23 mouse cellular contexts compared by ENCODE assay signal in the genomic region with DNA sequence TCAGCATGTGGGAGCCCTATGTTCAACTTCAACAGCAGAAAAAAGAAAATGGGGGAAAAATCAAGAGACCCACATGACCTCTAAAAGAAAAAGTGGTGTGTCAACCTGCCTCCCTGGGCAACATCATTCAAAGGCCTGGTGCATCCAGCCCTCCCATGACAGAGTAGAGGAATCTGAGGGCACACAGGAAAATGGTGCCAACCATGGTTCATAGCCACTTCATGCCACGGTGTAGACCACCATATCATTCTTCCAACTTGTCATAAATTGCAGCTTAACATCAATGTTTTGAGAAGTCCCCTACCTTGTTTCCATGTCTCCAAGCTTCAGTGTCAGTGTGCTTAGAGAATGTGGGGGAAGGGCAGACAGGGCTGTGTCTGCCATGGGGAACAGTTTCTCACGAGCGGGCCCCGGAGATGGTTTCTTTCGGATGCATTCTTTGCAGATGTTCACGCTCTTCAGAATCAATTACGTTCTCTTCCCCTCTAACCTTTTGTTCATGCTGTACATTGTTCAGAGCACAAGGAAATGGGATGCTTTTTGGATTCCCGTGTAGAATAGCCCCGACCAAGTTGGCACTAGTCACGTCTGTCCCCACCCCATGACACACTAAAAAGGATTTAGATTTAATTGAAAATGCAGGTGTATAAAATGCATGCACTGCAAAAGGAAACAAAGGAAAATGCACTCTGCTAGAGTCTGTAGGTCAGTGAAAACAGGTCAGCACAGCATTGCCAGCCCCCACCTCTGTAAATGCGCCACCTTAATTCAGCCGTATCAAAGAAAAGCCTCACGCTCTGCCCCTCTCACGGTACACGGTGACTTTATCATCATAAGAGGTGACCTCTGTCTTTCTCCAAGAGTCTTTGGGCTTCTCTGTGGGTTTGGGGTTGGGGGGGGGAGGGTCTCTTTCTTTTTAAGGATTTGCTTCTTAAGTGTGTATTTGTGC. TPM values are rescaled to one million over a fixed set of nuclear protein-coding genes. Genes with fewer than 3 reads are reported as not detected.
DNase-seq lines count a peak whose midpoint lies in the region; ATAC-seq and TF ChIP-seq lines count a peak whose summit lies in the region.
"Had no signal": no experiment of that assay in that cellular context is flagged by ENCODE, and none has a peak within 500 bp of the region (broad histone marks: within the 10 kb centered on the region; RNA-seq: fewer than 3 reads in every experiment).

No protein-coding gene starts in this region.

- ATAC-seq in embryonic facial prominence, embryonic 11.5 days (replicated peaks; ENCODE audit: insufficient number of reproducible peaks, low FRiP score, low TSS enrichment, low read depth) = 0 out of 2 replicates have a peak, but pooled peaks have one; percentile 41
- ATAC-seq in hindbrain, embryonic 12.5 days (ENCODE audit: low FRiP score) = peak; percentile 42; the same call in 1 of the 2 replicates
- ATAC-seq in midbrain, embryonic 11.5 days (ENCODE audit: low FRiP score) = peak; percentile 88
- 0 out of 2 replicates have a peak, but pooled peaks have one; percentile 21 for ATAC-seq in midbrain, postnatal 0 days (ENCODE audit: low FRiP score)
- ATAC-seq in erythroid progenitor cell, adult 5-6 weeks (replicated peaks; ENCODE audit: low FRiP score, poor library complexity, severe bottlenecking) = no peak
- ATAC-seq: forebrain, embryonic 16.5 days had no signal

- no peaks in the 10 kb centered on the region for H3K27me3 ChIP-seq in embryonic facial prominence, embryonic 11.5 days (ENCODE audit: control insufficient read depth, insufficient read depth, low read length)
- H3K27me3 ChIP-seq in embryonic facial prominence, embryonic 10.5 days (replicated peaks; ENCODE audit: low read depth, poor library complexity, severe bottlenecking) = no peaks in the 10 kb centered on the region
- no peaks in the 10 kb centered on the region for H3K27me3 ChIP-seq in hindbrain, embryonic 12.5 days
- no peaks in the 10 kb centered on the region for H3K27me3 ChIP-seq in midbrain, embryonic 11.5 days (ENCODE audit: control insufficient read depth, insufficient read depth, low read length)
- H3K27me3 ChIP-seq in midbrain, postnatal 0 days (ENCODE audit: insufficient read depth, low read length) = no peaks in the 10 kb centered on the region
- H3K27me3 ChIP-seq: embryonic facial prominence, embryonic 13.5 days; limb, embryonic 15.5 days had no signal

- no peak overlapping the region for H3K4me3 ChIP-seq in embryonic facial prominence, embryonic 11.5 days (ENCODE audit: low read depth, low read length)
- H3K4me3 ChIP-seq in embryonic facial prominence, embryonic 10.5 days = no peak overlapping the region
- no peak overlapping the region for H3K4me3 ChIP-seq in hindbrain, embryonic 12.5 days
- H3K4me3 ChIP-seq in midbrain, embryonic 11.5 days (ENCODE audit: low read depth, low read length) = no peak overlapping the region
- H3K4me3 ChIP-seq in midbrain, postnatal 0 days (ENCODE audit: low read depth, low read length) = no peak overlapping the region
- H3K4me3 ChIP-seq: embryonic facial prominence, embryonic 13.5 days; heart, adult 2 months; left cerebral cortex, adult 2 months; limb, embryonic 15.5 days had no signal

- H3K36me3 ChIP-seq in embryonic facial prominence, embryonic 11.5 days (replicated peaks; ENCODE audit: control insufficient read depth, insufficient read depth, low read depth, low read length) = no peaks in the 10 kb centered on the region
- H3K36me3 ChIP-seq in embryonic facial prominence, embryonic 10.5 days (replicated peaks) = peaks cover 75% of the 10 kb centered on the region
- H3K36me3 ChIP-seq in hindbrain, embryonic 12.5 days = peaks cover 42% of the 10 kb centered on the region
- H3K36me3 ChIP-seq in midbrain, embryonic 11.5 days (ENCODE audit: control insufficient read depth, insufficient read depth, low read length) = peaks cover 7% of the 10 kb centered on the region; the same call in 1 of the 2 replicates
- peaks cover 25% of the 10 kb centered on the region for H3K36me3 ChIP-seq in midbrain, postnatal 0 days (ENCODE audit: insufficient read depth, low read length)

- no peak for TF ChIP-seq CTCF in midbrain, postnatal 0 days (IDR thresholded peaks at IDR 0.05)

- H3K4me1 ChIP-seq in embryonic facial prominence, embryonic 11.5 days (ENCODE audit: control insufficient read depth, insufficient read depth, low read length) = no peaks in the 10 kb centered on the region
- peaks cover 6% of the 10 kb centered on the region for H3K4me1 ChIP-seq in embryonic facial prominence, embryonic 10.5 days
- peaks cover 8% of the 10 kb centered on the region; the same call in 1 of the 2 replicates for H3K4me1 ChIP-seq in hindbrain, embryonic 12.5 days
- peaks cover 11% of the 10 kb centered on the region for H3K4me1 ChIP-seq in midbrain, embryonic 11.5 days (ENCODE audit: control insufficient read depth, insufficient read depth, low read length)
- H3K4me1 ChIP-seq in midbrain, postnatal 0 days (ENCODE audit: insufficient read depth, low read length) = no peaks in the 10 kb centered on the region

- H3K27ac ChIP-seq in embryonic facial prominence, embryonic 11.5 days (replicated peaks; ENCODE audit: low read depth, low read length) = no peak overlapping the region
- H3K27ac ChIP-seq in embryonic facial prominence, embryonic 10.5 days (replicated peaks) = no peak overlapping the region
- H3K27ac ChIP-seq in hindbrain, embryonic 12.5 days = no peak overlapping the region; the same call in 1 of the 2 replicates
- H3K27ac ChIP-seq in midbrain, embryonic 11.5 days (ENCODE audit: low read depth, low read length) = peak overlapping the region; percentile 58
- no peak overlapping the region for H3K27ac ChIP-seq in midbrain, postnatal 0 days (ENCODE audit: low read depth, low read length)
- H3K27ac ChIP-seq: embryonic facial prominence, embryonic 13.5 days; heart, adult 2 months; kidney, postnatal 0 days; left cerebral cortex, adult 2 months; limb, embryonic 15.5 days; liver, embryonic 14.5 days had no signal

- H3K9ac ChIP-seq in embryonic facial prominence, embryonic 11.5 days (replicated peaks; ENCODE audit: low read length) = no peak overlapping the region
- no peak overlapping the region for H3K9ac ChIP-seq in hindbrain, embryonic 12.5 days
- H3K9ac ChIP-seq in midbrain, embryonic 11.5 days (ENCODE audit: low read length) = no peak overlapping the region
- no peak overlapping the region for H3K9ac ChIP-seq in midbrain, postnatal 0 days (replicated peaks; ENCODE audit: low read length, poor library complexity, severe bottlenecking)
- H3K9ac ChIP-seq: embryonic facial prominence, embryonic 13.5 days; limb, embryonic 15.5 days; liver, embryonic 14.5 days; lung, embryonic 14.5 days had no signal

- no peaks in the 10 kb centered on the region for H3K9me3 ChIP-seq in embryonic facial prominence, embryonic 11.5 days (replicated peaks; ENCODE audit: control insufficient read depth, low read length)
- no peaks in the 10 kb centered on the region for H3K9me3 ChIP-seq in embryonic facial prominence, embryonic 10.5 days
- no peaks in the 10 kb centered on the region for H3K9me3 ChIP-seq in hindbrain, embryonic 12.5 days (replicated peaks)
- H3K9me3 ChIP-seq in midbrain, embryonic 11.5 days (ENCODE audit: control insufficient read depth, low read length) = no peaks in the 10 kb centered on the region
- H3K9me3 ChIP-seq in midbrain, postnatal 0 days (ENCODE audit: low read length) = no peaks in the 10 kb centered on the region
- H3K9me3 ChIP-seq: embryonic facial prominence, embryonic 13.5 days; limb, embryonic 15.5 days had no signal

- DNase-seq in embryonic facial prominence, embryonic 11.5 days (ENCODE audit: low spot score) = no peak
- no peak for DNase-seq in embryonic facial prominence, embryonic 10.5 days (ENCODE audit: low spot score)
- DNase-seq in midbrain, embryonic 11.5 days (ENCODE audit: low spot score, missing footprints) = peak; percentile 90
- no peak for DNase-seq in midbrain, postnatal 0 days (ENCODE audit: low spot score)
- no peak for DNase-seq in right cerebral cortex, postnatal 4 days
- DNase-seq in kidney, postnatal 4 days = no peak
- DNase-seq: adrenal gland, postnatal 14 days; cerebellum, adult 9-10 months; gastrocnemius, postnatal 25 days; heart, adult 2 months; kidney, adult 2 months; left cerebral cortex, postnatal 4 days; lung, embryonic 14.5 days; right cerebral cortex, postnatal 14 days; spleen, adult 18-20 months had no signal

- WGBS in embryonic facial prominence, embryonic 11.5 days = 88% methylated on average over 15 of the region's 15 CpGs
- 86% methylated on average over 15 of the region's 15 CpGs for WGBS in embryonic facial prominence, embryonic 10.5 days
- 53% methylated on average over 15 of the region's 15 CpGs for WGBS in hindbrain, embryonic 12.5 days
- 42% methylated on average over 15 of the region's 15 CpGs for WGBS in midbrain, embryonic 11.5 days
- WGBS in midbrain, postnatal 0 days = 29% methylated on average over 15 of the region's 15 CpGs

- no peak overlapping the region for H3K4me2 ChIP-seq in embryonic facial prominence, embryonic 11.5 days (ENCODE audit: low read depth, low read length)
- no peak overlapping the region for H3K4me2 ChIP-seq in hindbrain, embryonic 12.5 days (replicated peaks)
- H3K4me2 ChIP-seq in midbrain, embryonic 11.5 days = no peak overlapping the region
- no peak overlapping the region for H3K4me2 ChIP-seq in midbrain, postnatal 0 days (ENCODE audit: low read depth, low read length, poor library complexity, severe bottlenecking)
- H3K4me2 ChIP-seq: embryonic facial prominence, embryonic 13.5 days; limb, embryonic 15.5 days; lung, embryonic 14.5 days had no signal

RNA-seq across cellular contexts. Expression of a gene that starts 24.8 kb away (rescaled TPM):
- 11.9 and 13.0 TPM in 2 replicates for polyA plus RNA-seq in embryonic facial prominence, embryonic 11.5 days (2014; fragmentation: Nextera tagmentation; extraction: Ambion mirVana)
- 8.1 and 9.4 TPM in 2 replicates for polyA plus RNA-seq in embryonic facial prominence, embryonic 10.5 days (2016; fragmentation: Nextera tagmentation; extraction: Ambion mirVana)
- polyA plus RNA-seq in hindbrain, embryonic 12.5 days (2016; fragmentation: Nextera tagmentation; extraction: Ambion mirVana) = 13.3 and 14.4 TPM in 2 replicates
- 22.3 and 23.1 TPM in 2 replicates for polyA plus RNA-seq in midbrain, embryonic 11.5 days (2014; fragmentation: Nextera tagmentation; extraction: Ambion mirVana)
- total RNA-seq in midbrain, postnatal 0 days (2014; rRNA removed) = 31.5 and 38.5 TPM in 2 replicates
- 3.9 and 5.3 TPM in 2 replicates for polyA plus RNA-seq in midbrain, postnatal 0 days (2015; fragmentation: Nextera tagmentation; extraction: Ambion mirVana)
- total RNA-seq in erythroid progenitor cell, adult 5-6 weeks (2015; ENCODE audit: low replicate concordance) = 14.3 and 18.7 TPM in 2 replicates
- total RNA-seq in erythroid progenitor cell, adult 5-6 weeks (2017; ENCODE audit: low replicate concordance) = 22.5 and 24.9 TPM in 2 replicates
